Mouse (Mus musculus): ENCODE measurements around the gene Ccdc116. TPM values are rescaled to one million over a fixed set of nuclear protein-coding genes. Genes with fewer than 3 reads are reported as not detected.
"Not testable (repeated sequence)": the region's sequence is repeated elsewhere in the genome, so short reads cannot be mapped to it uniquely, and the experiment has no call there.

The Ccdc116 gene
- polyA plus RNA-seq, 1 experiment from 2014 or later, result 0.13 TPM

DNA sequence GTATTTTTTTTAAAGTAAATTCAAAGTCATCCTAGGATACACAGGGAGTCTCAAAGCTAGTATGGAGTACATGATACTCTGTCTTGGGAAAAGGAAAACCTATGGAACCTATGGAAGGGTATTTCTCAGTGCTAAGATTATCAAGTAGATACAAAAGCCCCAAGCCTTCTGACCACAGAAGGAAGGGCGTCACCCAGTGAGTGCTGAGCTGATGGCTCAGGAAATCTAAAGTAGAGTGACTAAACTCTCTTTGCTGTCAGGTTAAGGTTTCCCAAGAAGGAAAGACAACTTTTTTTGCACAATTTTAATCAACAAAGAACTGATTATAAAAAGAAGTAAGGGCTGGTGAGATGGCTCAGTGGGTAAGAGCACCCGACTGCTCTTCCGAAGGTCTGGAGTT, 32.7 kb upstream of the Ccdc116 start:
- ATAC-seq (no peak), DNase-seq (no peak)
- TF ChIP-seq CTCF (IDR thresholded peaks at IDR 0.05; ENCODE audit: low read depth) (no peak), EP300 (IDR thresholded peaks at IDR 0.05; ENCODE audit: low read depth) (no peak)
- Histone ChIP-seq H3K4me3 (ENCODE audit: low read depth, low read length) (no peak overlapping the region), H3K36me3 (replicated peaks; ENCODE audit: insufficient read depth, low read length) (peaks cover 19% of the 10 kb centered on the region), H3K9me3 (ENCODE audit: low read length) (no peaks in the 10 kb centered on the region), H3K4me2 (ENCODE audit: low read depth, low read length) (no peak overlapping the region), H3K27ac (ENCODE audit: low read depth) (no peak overlapping the region), H3K27me3 (ENCODE audit: insufficient read depth, low read length) (no peaks in the 10 kb centered on the region), H3K9ac (replicated peaks) (no peak overlapping the region), H3K4me1 (ENCODE audit: insufficient read depth) (peaks cover 34% of the 10 kb centered on the region)
- 74% methylated on average over 3 of the region's 3 CpGs for WGBS (ENCODE audit: insufficient replicate concordance)

DNA sequence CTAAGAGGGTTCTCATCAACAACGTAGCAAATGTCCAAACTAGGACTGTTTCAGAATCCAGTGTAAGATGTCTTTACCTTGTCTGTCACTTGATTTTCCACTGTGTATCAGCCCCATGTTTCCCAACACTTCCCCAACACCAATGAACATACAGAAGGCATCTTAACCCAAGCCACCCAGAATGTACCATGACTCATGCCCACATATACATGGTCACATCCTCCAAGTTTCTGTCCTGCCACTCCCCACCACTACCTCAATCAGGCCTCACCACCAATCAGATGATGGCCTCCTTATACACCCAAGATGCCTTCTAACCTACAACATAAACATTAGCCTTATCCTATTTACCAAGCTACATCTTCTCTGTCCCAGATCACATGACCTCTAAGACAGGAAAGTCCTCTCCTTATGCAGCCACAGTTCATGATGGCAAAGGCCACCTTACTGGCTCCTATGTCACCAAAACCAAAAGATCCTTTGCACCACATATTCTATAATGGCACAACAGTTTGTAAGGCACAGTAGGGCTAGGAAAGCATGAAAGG, 30.7 kb upstream of the Ccdc116 start:
- H3K9me3 ChIP-seq (ENCODE audit: low read length), result no peaks in the 10 kb centered on the region
- H3K4me1 ChIP-seq (ENCODE audit: insufficient read depth), result peaks cover 31% of the 10 kb centered on the region
- no peak overlapping the region for H3K4me3 ChIP-seq (ENCODE audit: low read depth, low read length)
- ATAC-seq, result no peak
- no peak for DNase-seq
- no peak overlapping the region for H3K9ac ChIP-seq (replicated peaks)
- no peak overlapping the region for H3K27ac ChIP-seq (ENCODE audit: low read depth)
- peaks cover 33% of the 10 kb centered on the region for H3K36me3 ChIP-seq (replicated peaks; ENCODE audit: insufficient read depth, low read length)
- H3K27me3 ChIP-seq (ENCODE audit: insufficient read depth, low read length), result no peaks in the 10 kb centered on the region
- WGBS (ENCODE audit: insufficient replicate concordance), result 90% methylated on average over 1 of the region's 1 CpGs
- TF ChIP-seq CTCF (IDR thresholded peaks at IDR 0.05; ENCODE audit: low read depth) (no peak), EP300 (IDR thresholded peaks at IDR 0.05; ENCODE audit: low read depth) (no peak)
- no peak overlapping the region for H3K4me2 ChIP-seq (ENCODE audit: low read depth, low read length)

DNA sequence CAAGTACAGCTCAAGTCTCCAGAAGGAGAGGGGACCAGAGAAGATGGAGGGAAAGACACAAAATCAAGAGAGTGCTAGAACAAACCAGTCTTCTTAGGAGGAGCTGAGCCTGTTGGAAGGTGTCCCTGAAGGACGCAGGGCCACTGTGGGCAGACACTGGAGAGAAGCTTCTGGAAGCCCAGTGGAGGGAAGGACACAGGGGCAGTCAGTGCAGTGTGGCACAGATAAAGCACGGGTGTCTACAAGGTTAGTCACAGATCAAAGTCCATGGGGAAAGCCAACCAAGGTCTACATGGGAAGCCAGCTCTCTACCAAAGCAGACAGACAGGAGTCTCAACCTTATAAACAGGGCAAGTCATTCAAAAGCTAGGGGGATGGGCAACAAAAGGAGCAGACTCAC, 28.7 kb upstream of the Ccdc116 start:
- H3K9ac ChIP-seq (replicated peaks), result no peak overlapping the region
- H3K4me1 ChIP-seq (ENCODE audit: insufficient read depth), result peaks cover 15% of the 10 kb centered on the region
- no peaks in the 10 kb centered on the region for H3K27me3 ChIP-seq (ENCODE audit: insufficient read depth, low read length)
- H3K36me3 ChIP-seq (replicated peaks; ENCODE audit: insufficient read depth, low read length), result peaks cover 46% of the 10 kb centered on the region
- H3K4me3 ChIP-seq (ENCODE audit: low read depth, low read length), result no peak overlapping the region
- DNase-seq, result no peak
- TF ChIP-seq EP300 (IDR thresholded peaks at IDR 0.05; ENCODE audit: low read depth), result no peak
- TF ChIP-seq CTCF (IDR thresholded peaks at IDR 0.05; ENCODE audit: low read depth), result no peak
- no peak overlapping the region for H3K27ac ChIP-seq (ENCODE audit: low read depth)
- no peak overlapping the region for H3K4me2 ChIP-seq (ENCODE audit: low read depth, low read length)
- ATAC-seq, result no peak
- H3K9me3 ChIP-seq (ENCODE audit: low read length), result no peaks in the 10 kb centered on the region
- WGBS (ENCODE audit: insufficient replicate concordance), result 75% methylated on average over 2 of the region's 2 CpGs

DNA sequence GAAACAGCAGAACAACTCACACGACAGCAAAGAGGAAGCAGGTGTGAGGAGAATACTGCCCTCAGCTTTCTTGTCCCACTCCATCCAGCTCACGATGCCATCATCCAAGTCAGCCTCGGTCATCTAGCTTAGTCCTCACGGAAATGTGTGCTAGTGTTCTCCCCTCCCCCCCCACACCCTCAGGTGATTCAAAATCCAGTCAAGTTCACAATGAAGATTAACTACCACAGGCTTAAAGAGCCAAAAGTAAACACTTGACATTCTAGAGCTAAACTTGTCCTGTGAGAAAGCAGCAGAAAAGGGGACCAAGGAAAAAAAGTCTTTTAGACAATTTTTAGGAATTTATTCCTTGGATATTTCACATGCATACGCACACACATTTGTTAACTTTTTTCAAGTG, 21.0 kb upstream of the Ccdc116 start:
- no peak for TF ChIP-seq EP300 (IDR thresholded peaks at IDR 0.05; ENCODE audit: low read depth)
- TF ChIP-seq CTCF (IDR thresholded peaks at IDR 0.05; ENCODE audit: low read depth), result no peak
- ATAC-seq (no peak), DNase-seq (no peak)
- 84% methylated on average over 5 of the region's 5 CpGs for WGBS (ENCODE audit: insufficient replicate concordance)
- Histone ChIP-seq H3K9me3 (ENCODE audit: low read length) (no peaks in the 10 kb centered on the region), H3K27me3 (ENCODE audit: insufficient read depth, low read length) (no peaks in the 10 kb centered on the region), H3K36me3 (replicated peaks; ENCODE audit: insufficient read depth, low read length) (peaks cover 40% of the 10 kb centered on the region), H3K4me1 (ENCODE audit: insufficient read depth) (no peaks in the 10 kb centered on the region), H3K4me3 (ENCODE audit: low read depth, low read length) (no peak overlapping the region), H3K4me2 (ENCODE audit: low read depth, low read length) (no peak overlapping the region), H3K9ac (replicated peaks) (no peak overlapping the region), H3K27ac (ENCODE audit: low read depth) (no peak overlapping the region)

DNA sequence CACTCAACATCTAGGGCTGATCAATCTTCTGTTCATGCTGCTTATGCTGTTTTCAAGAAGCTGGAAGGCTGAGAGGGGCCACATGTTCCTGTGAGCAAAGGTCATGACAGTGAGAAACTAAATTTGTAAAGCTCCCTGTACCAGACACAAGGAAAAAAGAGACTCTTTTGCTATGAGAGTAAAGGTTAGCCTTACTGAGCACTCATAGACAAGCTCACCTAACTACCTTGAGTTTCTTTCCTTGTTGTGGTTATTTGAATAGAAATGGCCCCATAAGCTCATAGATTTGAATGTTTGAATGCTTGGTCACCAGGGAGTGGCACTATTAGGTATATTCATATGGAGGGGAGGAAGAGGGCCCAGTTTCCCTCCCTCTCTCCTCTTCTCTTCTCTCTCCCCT, 20.1 kb upstream of the Ccdc116 start:
- no peak for TF ChIP-seq EP300 (IDR thresholded peaks at IDR 0.05; ENCODE audit: low read depth)
- TF ChIP-seq CTCF (IDR thresholded peaks at IDR 0.05; ENCODE audit: low read depth), result no peak
- ATAC-seq, result no peak
- H3K9ac ChIP-seq (replicated peaks), result no peak overlapping the region
- H3K9me3 ChIP-seq (ENCODE audit: low read length), result no peaks in the 10 kb centered on the region
- DNase-seq, result no peak
- H3K4me3 ChIP-seq (ENCODE audit: low read depth, low read length), result no peak overlapping the region
- no peaks in the 10 kb centered on the region for H3K4me1 ChIP-seq (ENCODE audit: insufficient read depth)
- no peak overlapping the region for H3K27ac ChIP-seq (ENCODE audit: low read depth)
- no peak overlapping the region for H3K4me2 ChIP-seq (ENCODE audit: low read depth, low read length)
- H3K27me3 ChIP-seq (ENCODE audit: insufficient read depth, low read length), result no peaks in the 10 kb centered on the region
- H3K36me3 ChIP-seq (replicated peaks; ENCODE audit: insufficient read depth, low read length), result peaks cover 36% of the 10 kb centered on the region

DNA sequence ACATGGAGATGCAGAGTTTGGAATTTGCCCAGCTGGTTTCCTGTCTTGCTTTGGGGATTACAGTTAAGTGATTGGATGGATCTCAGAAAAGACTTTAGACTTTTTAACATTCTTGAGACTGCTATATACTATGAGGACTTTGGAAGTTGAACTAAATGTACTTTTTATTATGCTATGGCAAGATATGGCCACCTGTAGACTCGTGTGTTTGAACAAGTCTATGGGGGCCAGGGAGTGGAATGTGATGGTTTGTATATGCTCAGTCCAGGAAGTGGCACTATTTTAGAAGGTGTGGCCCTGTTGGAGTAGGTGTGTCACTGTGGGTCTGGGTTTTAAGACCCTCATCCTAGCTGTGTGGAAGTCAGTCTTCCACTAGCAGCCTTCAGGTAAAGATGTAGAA, 18.4 kb upstream of the Ccdc116 start:
- peaks cover 28% of the 10 kb centered on the region for H3K36me3 ChIP-seq (replicated peaks; ENCODE audit: insufficient read depth, low read length)
- H3K9ac ChIP-seq (replicated peaks); ATAC-seq; H3K27ac ChIP-seq (ENCODE audit: low read depth); H3K4me2 ChIP-seq (ENCODE audit: low read depth, low read length); H3K9me3 ChIP-seq (ENCODE audit: low read length); H3K4me3 ChIP-seq (ENCODE audit: low read depth, low read length); H3K4me1 ChIP-seq (ENCODE audit: insufficient read depth); H3K27me3 ChIP-seq (ENCODE audit: insufficient read depth, low read length); DNase-seq: not testable (repeated sequence)
- WGBS (ENCODE audit: insufficient replicate concordance), result 86% methylated on average over 1 of the region's 1 CpGs

DNA sequence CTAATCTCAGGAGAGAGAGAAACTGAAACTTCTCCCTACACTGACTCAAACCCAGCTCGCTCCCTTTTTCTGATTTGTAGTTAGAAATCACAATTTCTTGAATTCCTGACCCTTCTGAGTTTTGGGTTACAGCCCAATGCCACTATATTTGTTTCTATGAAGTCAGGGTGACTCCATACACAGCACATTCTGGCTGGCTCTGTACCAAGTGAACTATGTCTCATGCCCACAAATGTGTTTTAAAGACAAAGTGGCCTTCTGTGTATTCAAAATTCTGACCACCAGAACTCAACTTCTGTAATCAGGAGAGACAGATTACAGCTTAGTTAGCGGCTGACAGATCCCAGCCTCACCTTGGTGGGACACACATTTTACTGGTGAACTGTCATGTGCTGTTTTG, 7.3 kb upstream of the Ccdc116 start:
- Histone ChIP-seq H3K27ac (ENCODE audit: low read depth) (no peak overlapping the region), H3K27me3 (ENCODE audit: insufficient read depth, low read length) (no peaks in the 10 kb centered on the region), H3K9me3 (ENCODE audit: low read length) (no peaks in the 10 kb centered on the region), H3K36me3 (replicated peaks; ENCODE audit: insufficient read depth, low read length) (peaks cover 46% of the 10 kb centered on the region), H3K9ac (replicated peaks) (no peak overlapping the region), H3K4me3 (ENCODE audit: low read depth, low read length) (no peak overlapping the region), H3K4me1 (ENCODE audit: insufficient read depth) (no peaks in the 10 kb centered on the region), H3K4me2 (ENCODE audit: low read depth, low read length) (no peak overlapping the region)
- no peak for DNase-seq
- TF ChIP-seq CTCF (IDR thresholded peaks at IDR 0.05; ENCODE audit: low read depth) (no peak), EP300 (IDR thresholded peaks at IDR 0.05; ENCODE audit: low read depth) (no peak)
- 89% methylated on average over 2 of the region's 2 CpGs for WGBS (ENCODE audit: insufficient replicate concordance)
- no peak for ATAC-seq
